Mouse (Mus musculus): ENCODE measurements around the gene Gm17324.
"Not testable (repeated sequence)": the region's sequence is repeated elsewhere in the genome, so short reads cannot be mapped to it uniquely, and the experiment has no call there.

Gm17324 gene

DNA sequence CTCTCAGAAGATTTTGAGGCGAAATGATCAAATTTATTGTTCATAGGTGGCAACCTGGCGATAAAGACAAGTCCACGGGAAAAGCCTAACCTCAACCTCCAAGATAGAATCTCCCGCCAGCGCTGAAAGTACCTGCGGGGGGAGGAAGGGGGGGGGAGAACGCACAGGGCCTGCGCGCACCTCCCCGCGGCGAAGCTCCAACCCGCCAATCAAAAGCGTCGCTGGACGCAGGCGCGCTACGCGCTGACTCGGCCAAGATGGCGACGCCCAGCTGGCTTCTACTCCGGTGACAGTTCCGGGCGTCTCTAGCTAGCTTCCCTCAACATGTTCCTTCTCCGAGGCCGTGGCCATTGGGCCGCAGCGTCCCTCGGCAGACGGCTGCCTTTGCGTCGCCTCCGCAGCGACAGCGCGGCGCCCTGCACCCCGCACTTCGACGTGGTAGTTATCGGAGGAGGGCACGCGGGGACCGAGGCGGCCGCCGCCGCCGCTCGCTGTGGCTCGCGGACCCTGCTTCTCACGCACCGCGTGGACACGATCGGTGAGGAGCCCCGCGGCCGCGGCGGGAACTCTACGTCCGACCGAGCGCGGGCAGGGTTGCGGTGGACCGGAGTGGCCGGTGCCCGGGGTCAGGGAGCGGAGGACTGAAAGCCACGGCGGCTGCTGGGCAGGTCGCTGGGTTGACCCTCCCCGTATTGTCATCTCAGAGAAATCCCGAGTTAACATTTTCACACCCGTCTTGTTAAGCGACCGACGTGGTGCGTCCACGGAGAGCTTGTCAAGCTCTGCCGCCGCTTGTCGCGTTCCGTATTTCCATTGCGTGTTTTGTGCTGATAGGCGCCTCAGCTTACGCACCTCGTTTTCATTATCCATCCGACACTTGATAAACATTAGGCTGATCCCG, at the start of gene Gm17324, which contains the start of gene Mto1:
Gm17324 (minus strand) TSS at position 814 of the 901 bp plus-strand sequence.
Mto1 (plus strand) TSS at position 236 of the 901 bp plus-strand sequence.
- DNase-seq: peak; percentile 88

DNA sequence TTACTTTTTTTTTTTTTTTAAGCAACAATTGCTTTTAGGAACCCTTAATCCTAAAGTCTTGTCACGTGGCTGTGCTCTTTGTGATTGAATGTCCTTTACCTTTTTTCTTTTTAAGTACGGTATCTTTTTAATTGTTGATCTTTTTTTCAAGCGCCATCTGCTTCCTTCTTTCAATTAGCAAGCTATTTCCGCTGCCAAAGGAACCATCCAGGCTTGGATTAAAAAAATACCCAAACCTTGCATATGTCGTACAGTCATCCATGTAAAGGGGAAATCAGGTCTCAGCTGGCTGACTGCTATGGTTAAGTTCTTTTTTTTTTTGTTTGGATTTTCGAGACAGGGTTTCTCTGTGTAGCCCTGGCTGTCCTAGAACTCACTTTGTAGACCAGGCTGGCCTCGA, 44.6 kb upstream of the Gm17324 start:
- DNase-seq: no peak

DNA sequence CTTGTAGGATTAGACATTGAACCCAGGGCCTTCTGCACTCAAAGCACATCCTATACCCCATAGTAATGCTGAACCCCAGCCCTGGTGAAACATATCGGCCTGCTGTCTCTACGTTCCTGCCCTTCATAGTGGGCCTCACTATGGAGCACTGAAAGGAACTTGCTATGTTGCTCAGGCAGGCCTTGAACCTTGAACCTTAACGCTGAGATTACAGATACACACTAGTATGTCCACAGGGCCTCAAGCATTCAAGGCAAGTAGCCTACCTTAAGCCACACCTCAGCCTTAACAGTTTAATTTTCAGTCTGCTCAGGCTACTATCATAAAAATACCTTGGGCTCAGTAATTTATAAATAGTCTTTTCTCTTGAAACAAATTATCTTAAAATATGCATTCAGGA, 43.7 kb upstream of the Gm17324 start:
- DNase-seq: no peak

DNA sequence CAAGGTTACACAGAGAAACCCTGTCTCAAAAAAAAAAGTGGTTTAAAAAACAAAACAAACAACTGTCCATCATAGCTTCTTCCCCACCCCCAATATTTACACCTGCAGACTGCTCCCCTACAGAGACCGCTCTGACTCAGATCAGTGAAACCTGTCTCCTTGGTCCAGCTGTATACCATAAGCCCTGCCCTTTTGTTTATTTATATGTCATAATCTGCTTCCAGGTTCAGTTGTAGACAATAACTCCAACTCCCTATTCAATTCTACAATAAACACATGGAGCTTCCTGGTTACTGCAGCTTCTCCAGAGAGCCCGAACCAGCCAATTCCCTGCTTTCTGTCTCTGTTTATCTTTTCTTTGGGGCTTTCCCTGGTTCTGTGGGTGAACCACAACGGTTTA, 42.6 kb upstream of the Gm17324 start:
- no peak for DNase-seq

DNA sequence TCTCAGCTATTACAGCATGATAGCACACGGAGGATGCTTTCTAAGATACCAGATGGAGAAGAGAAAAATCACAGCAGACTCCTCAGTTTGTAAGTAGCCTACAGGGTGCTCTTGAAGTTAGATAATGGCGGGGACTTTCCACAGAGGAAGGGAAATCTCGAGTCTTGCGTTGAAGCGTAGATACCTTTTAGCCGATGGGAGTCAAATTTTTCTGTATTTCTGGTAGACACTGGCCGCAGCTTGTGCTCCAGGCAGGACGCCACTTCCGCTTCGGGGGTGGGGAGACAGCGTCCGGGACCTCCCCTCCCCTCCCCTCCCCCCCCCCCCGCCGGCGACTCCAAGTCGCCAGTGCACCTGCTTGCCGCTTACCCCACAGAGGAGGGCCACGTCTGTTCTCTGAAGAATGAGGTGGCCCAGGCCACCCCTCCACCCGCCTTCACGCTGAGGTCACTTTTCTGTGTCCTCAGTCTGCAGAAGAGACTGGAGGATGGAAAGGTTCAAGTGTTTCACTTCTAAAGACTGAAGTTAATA, 40.4 kb upstream of the Gm17324 start, which contains the start of gene Eef1a1:
Eef1a1 (minus strand) TSS at position 262 of the 531 bp plus-strand sequence.
- DNase-seq: peak; percentile 40

DNA sequence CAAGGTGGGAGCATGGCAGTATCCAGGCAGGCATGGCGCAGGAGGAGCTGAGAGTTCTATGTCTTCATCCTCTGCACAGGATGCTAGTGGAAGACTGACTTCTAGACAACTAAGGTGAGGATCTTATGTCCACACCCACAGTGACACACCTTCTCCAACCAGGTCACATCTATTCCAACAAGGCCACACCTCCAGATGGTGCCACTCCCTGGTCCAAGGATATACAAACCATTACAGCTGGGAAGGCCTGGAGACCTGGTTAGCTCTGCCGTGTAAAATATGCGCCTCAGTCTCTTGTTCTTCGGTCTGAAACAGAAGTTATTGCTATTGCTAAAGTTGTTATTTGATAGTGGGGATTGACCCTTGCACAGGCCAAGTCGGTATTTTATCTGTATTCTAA, 39.4 kb upstream of the Gm17324 start:
- not testable (repeated sequence) for DNase-seq

DNA sequence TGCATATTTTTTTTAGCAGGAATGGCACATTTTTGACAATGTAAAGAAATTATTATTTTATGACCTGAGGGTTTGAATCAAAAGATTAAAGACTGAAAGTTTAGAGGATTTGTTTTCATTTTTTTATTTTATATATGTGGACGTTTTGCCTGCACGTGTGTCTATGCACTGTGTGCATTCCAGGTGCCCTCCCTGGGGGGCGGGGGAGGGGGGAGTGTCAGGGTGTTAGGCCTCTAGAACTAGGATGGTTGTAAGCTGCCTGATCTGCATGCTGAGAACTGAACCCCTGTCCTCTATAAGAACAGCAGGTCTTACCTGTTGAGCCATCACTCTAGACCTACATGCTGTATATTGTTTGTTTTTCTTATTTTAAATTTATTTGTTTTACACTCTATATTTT, 36.1 kb upstream of the Gm17324 start:
- no peak for DNase-seq

DNA sequence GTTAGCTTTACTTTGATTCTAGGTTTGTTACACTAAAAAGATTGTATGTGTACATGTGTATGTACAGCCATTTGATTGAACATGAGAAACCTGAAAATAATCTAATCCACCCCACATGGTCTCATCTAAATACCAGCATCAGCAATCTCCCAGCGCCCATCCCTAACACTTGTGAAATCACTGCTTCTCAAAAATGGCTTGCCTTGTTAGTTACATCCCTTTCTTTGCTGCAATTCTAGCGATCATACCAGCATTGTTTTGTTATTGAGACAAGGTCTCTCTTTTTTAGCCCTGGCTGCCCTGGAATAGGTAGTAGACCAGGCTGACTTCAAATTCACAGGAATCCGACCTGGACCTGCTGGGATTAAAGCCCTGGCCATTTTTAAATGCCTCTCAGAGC, 33.8 kb upstream of the Gm17324 start:
- no peak for DNase-seq

DNA sequence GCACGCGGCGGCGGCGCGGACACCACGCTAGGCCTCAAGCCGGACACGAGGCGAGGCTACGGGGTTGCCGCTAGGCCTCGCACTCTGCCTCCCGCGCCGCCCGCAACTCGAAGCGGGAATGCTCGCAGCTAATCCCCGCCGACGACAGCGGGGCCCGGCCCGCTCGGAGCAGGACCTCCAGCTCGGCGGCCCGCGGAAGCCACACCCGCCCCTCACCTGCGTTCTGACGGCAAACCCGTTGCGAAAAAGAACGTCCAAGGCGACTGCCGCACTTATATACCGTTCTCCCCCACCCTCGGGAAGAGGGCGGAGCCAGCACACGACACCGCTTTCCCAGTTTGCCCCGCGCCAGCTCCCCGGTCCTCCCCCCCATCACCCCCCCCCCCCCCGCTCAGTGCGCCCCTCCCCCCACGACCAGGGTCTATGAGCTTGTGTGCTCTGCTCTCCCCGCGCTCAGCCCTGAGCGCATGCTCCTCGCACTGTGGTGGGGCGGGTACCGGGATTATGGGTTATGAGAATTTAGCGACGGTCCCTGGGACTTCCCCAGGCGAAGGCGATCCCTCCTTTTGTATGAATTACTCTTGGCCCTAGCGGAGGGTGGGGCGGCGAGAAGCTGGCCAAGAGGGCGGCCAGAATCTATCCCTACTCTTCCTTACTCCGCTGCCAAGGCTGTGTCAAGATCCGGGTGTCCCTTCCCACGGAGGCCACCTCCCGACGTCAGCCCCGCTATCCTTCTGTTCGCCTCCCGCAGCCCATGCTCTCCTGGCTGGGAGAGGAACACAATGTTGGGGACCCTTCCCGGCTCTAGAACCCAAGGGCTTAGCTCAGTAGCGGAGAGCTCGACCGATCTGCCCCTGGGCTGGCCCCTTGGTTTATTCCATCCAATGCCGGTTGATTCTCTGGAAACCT, 33.1 kb upstream of the Gm17324 start:
- DNase-seq: peak; percentile 99

DNA sequence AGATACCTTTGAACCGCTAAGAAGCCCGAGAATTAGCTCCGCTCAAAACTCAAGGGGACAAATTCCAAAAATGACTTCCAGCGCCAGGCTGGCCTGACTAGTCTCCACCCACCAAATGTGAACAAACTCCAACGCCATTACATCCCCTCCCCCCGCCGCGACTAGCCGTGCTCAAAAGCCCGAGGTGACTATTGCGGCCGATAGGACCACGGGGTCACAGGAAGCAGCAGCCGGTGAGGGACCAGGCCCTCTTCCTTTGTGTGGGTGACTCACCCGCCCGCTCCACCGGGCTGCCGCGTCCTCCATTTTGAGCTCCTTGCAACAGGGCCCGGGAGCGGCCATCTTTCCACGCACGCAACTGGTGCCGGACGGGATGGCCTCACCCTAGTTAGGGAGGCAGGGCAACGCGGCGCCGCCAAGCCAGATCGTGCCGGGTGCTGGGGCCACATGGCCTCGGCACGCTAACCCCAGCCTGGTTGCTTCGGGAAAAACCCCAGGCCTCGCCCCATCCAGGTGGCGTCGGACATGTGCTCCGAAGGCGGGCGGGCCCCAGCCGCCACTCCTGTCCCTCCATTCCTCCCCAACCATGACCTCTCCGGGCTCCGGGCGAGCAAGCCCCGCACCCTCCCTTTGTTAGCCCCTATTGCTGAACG, 32.2 kb upstream of the Gm17324 start:
- DNase-seq: peak; percentile 79

DNA sequence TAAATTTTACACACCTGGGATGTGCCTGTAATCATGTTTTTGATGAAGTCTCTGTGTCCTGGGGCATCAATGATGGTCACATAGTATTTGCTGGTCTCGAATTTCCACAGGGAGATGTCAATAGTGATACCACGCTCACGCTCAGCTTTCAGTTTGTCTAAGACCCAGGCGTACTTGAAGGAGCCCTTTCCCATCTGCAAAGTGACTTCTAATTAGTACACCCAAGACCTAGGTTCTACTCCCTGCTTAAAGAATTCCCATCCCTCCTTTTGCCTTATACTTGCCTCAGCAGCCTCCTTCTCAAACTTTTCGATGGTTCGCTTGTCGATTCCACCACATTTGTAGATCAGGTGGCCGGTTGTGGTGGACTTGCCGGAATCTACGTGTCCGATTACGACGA, 31.6 kb upstream of the Gm17324 start:
- DNase-seq: not testable (repeated sequence)

DNA sequence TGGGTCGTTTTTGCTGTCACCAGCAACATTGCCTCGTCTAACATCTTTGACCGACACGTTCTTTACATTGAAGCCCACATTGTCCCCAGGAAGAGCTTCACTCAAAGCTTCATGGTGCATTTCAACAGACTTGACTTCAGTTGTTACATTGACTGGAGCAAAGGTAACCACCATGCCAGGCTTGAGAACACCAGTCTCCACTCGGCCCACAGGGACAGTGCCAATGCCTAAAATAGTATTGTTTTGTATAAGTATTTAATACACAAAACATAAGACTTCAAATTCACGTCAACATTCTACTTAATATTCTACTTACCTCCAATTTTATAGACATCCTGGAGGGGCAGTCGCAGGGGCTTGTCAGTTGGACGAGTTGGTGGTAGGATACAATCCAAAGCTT, 30.7 kb upstream of the Gm17324 start:
- not testable (repeated sequence) for DNase-seq

DNA sequence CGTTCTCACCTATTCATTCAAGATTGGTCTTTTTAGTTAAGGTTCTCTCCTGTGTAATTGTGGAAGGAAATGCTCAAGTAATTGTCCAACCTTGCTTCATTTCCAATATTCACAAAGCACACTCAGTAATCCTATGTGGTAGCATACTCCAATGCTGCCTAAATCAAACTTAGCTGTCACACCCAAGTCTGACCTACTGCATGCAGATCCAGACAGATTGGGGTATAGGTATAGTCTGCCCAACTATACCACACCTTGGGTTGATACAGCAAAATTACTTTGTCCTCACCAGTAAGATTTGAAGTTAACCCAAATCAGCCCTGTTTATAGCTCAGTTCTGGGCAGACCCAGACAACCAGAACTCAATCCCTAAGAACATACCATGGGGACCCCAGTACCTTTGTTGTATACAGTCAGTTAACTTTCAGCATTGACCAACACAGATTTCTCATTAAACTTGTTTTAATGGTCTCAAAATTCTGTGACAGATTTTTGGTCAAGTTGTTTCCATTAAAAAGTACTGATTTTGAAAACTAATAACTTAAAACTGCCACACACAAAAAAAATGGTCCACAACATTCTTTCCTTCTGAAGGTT, 29.5 kb upstream of the Gm17324 start:
- DNase-seq: not testable (repeated sequence)

DNA sequence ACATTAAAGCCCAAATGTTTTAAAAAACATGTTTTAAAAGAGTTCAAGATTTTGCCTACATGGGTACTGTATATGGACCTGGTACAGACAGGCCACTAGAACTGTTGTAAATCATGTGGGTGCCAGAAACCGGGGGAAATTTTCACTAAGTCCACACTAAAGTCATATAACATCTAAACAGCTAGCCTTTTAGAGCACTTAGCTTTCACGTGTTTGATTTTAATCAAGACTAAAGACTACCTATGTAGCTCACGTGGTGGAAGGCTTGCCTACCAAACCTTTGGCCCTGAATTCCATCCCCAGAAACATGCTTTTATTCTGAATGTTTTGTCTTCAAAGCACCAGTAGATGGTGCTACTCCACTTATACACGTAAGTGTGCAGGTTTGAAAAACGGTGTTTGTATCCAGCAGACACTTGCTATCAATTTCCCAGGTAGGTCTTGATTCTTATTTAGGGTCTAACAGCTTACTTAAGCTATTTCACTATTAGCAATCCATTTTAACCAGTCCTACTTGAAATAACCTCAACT, 28.5 kb upstream of the Gm17324 start:
- no peak for DNase-seq

DNA sequence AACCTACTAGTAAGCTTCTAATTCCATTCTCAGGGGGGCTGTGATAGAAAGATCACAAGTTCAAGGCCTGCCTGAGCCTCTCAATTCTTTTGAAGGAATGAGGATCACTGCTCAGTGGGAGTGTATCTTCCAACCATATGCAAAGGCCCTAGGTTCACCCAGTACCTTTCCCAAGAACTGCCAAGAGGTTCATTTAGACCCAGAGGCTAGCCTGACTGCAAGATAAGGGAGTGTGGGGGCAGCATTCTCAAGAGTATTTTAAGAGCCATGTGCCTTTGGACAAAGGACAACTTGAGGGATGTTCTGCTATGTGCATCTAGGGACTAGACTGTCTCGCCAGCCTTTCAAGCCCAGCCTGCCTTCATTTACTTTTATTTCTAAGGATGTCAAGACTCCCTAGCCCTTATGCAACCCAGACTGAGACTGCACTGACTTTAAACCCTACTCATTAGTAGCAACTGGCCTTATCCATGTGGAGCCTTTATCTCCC, 28.0 kb upstream of the Gm17324 start:
- DNase-seq: no peak

DNA sequence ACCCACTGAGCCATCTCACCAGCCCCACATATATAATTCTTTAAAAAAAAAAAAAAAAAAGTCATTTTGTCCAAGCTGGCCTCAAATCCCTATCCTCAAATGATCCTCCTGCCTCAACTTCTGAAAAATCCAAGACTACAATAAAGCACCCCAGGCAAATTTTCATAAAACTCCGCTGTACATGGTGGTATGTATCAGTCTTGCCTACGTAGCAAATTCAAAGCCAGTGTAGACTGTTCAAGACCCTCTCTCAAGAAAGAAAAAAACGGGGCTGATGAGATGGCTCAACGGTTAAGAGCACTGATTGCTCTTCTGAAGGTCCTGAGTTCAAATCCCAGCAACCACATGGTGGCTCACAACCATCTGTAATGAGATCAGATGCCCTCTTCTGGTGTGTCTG, 27.3 kb upstream of the Gm17324 start:
- no peak for DNase-seq

DNA sequence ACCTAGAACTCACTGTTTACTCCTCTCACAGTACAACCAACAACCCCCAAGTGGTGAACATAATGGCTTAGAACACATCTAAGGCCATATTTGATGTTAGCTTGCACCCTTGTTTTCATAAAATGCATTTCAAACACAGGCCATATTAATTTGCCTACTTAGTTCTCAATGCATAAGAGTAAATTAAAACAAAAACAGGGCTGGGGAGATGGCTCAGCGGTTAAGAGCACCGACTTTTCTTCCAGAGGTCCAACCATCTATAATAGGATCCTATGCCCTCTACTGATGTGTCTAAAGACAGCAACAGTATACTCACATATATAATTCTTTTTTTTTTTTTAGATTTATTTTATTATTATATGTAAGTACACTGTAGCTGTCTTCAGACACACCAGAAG, 26.8 kb upstream of the Gm17324 start:
- DNase-seq: no peak

DNA sequence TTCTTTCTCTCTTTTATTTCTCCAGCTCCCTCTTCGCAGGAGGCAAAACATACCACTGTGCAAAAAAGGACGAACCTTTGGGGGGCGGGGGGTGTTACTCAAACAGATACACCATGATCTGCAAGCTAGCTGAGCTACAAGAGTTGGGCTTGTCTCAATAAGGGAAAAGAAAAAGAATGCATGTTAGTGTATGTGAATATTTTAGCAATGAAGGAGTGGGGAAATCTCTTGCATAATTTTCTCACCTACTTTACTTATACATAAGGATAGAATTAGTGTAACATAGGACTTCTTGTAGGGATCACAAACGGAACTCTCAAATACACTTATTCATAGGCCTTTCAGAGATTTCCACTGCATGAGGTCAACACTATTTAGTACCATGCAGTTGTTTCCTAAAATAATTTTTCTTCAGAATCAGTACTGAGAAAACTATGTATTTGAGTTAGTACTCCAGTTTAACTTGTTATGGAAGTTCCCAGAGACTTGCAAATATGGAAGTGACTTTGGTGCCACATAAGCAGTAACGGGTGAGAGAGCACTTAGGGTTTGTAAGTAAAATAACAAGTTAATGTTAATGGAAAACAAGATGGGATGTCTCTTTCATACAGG, 26.3 kb upstream of the Gm17324 start:
- DNase-seq: no peak

DNA sequence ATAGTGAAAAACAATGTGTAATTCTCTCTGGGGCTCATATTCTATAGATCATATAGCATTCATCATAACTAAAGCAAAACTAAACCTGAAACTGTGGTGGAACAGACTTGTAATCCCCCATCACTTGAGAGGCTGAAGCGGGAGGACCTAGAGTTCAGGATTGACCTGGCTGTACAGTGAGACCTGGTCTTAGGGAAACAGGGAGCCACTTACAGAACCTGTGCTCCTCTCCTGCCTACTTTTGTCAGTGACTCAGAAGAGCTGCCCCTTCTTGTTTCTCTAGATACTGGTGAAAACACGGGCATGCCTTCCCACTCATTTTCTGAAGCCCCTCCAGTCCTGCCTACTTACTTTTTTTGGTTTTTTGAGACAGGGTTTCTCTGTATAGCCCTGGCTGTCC, 25.7 kb upstream of the Gm17324 start:
- DNase-seq: no peak

DNA sequence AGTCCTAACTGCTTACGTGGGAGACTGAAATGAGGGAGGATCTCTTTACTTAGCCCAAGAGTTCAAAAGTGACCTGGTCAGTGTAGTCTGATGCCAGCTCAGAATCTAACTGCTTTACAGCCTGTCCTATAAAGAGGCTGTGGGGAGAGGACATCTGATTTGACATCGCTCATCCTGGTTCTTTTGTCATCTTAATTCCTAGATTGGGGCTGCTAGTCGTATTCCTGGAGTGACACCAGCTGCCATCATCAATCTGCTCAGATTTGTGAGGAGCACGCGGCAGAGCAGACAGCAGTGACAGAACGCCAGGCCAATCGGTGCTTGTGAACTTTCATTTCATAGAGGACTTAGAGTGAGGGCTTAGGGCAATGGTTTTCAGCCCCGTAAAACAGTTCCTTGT, 25.0 kb upstream of the Gm17324 start:
- DNase-seq: no peak

DNA sequence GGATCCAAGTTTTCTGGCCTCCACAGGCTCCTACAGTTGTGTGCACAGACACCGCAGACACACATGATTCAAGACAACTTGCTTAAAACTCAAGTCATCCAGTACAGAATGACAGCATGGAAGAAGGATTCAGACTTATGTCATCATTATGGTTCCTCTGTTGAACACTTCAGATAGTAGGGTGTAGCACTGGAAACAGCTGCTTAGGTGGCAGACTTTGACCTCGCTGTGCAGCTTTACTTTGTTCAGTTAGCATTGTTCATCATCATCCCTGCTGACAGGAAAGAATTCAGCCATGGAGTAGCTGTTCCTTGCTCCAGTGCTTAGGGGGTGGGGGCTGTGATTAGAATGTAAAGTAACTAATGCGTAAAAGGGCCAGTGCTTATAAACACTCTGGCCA, 17.1 kb upstream of the Gm17324 start:
- no peak for DNase-seq

Measured in cerebellum, adult 11-12 months (tissue).